Mouse (Mus musculus): Measurements from ENCODE around the gene Kbtbd12. TPM values are rescaled to one million over a fixed set of nuclear protein-coding genes. Genes with fewer than 3 reads are reported as not detected.

Gene Kbtbd12
- total and polyA plus RNA-seq, 3 experiments = not detected

DNA sequence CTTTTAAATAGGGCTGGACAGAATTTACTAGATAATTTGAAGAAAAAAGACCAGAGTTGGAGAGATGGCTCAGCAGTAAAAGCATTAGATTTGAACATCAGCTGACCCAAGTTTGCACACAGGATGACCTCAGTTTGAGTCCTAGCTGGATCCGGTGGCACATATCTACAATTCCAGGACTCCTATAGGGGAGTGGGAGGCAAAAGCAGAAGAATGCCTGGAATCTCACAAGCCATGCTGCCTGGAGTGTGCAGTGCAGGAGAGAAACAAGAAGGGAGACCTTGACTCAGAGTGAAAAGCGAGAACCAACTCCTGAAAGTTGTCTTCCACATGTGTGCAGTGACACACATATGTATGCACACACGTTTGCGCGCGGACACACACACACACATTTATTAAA, 45.4 kb downstream of the Kbtbd12 start:
- Histone ChIP-seq H3K9me3 (replicated peaks; ENCODE audit: low read length) (no peaks in the 10 kb centered on the region), H3K4me3 (replicated peaks in 1 of 3; ENCODE audit: low read depth in 2 of 3, low read length in 2 of 3, poor library complexity in 1 of 3) (no peak overlapping the region), H3K27me3 (replicated peaks) (no peaks in the 10 kb centered on the region), H3K79me2 (replicated peaks; ENCODE audit: control insufficient read depth, extremely low read depth, insufficient read depth, poor library complexity, severe bottlenecking) (no peaks in the 10 kb centered on the region), H3K4me1 (ENCODE audit: control insufficient read depth in 1 of 2, insufficient read depth in 2 of 2) (peaks cover 3 to 38% of the 10 kb centered on the region in 2 experiments; a peak in 3 of 4 replicates), H3K36me3 (replicated peaks in 1 of 2; ENCODE audit: control insufficient read depth in 1 of 2, insufficient read depth in 1 of 2, low read length in 1 of 2) (no peaks in the 10 kb centered on the region), H3K9ac (ENCODE audit: insufficient read depth, low read depth) (no peak overlapping the region), H3K27ac (ENCODE audit: insufficient read depth, low read depth) (no peak overlapping the region), H3K4me2 (ENCODE audit: insufficient read depth, low read depth, poor library complexity, severe bottlenecking) (no peak overlapping the region)
- dilution Hi-C loops (cut with MboI; ENCODE audit: extremely low pct_ligation_motif_present, extremely low pct_unique_long_range_greater_than_20kb, low sequenced_read_pairs) = no loop called here
- in situ Hi-C loops (cut with MboI; ENCODE audit: low pct_ligation_motif_present, low pct_unique_long_range_greater_than_20kb, low sequenced_read_pairs) = loop anchor here (10.0 kb wide), 1 partner anchor 122 kb away; no protein-coding TSS in a partner anchor
- no peak for DNase-seq (ENCODE audit: extremely low read depth)
- no peak for TF ChIP-seq PAX5 (IDR thresholded peaks at IDR 0.05; ENCODE audit: low read length)
- TF ChIP-seq NELFE (IDR thresholded peaks at IDR 0.05; ENCODE audit: low read depth, low read length) = no peak
- TF ChIP-seq ZC3H11A (IDR thresholded peaks at IDR 0.05; ENCODE audit: low read depth, low read length) = no peak
- no peak for TF ChIP-seq RCOR1 (conservative IDR thresholded peaks at IDR 0.05; ENCODE audit: low read depth, low read length)

DNA sequence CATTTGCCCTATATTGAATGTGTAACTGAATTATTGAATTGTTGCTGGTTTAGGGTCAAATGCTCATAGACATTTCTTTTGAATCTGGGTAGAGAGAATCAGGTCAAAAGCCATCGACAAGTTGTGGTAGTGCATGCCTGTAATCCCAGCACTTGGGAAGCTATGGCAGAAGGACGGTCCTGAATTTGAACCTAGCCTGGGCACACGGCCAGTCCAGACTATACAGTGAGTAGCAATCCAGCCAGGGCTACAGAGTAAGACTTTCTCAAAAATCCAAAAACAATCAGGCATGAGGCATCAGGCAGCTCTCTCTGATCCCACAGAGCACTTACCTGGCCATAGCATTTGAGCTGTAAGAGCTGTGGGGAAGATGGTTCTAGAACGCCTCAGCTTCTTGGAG, 47.5 kb downstream of the Kbtbd12 start:
- Histone ChIP-seq H3K9me3 (replicated peaks; ENCODE audit: low read length) (no peaks in the 10 kb centered on the region), H3K9ac (ENCODE audit: insufficient read depth, low read depth) (no peak overlapping the region), H3K27ac (ENCODE audit: insufficient read depth, low read depth) (no peak overlapping the region), H3K79me2 (replicated peaks; ENCODE audit: control insufficient read depth, extremely low read depth, insufficient read depth, poor library complexity, severe bottlenecking) (no peaks in the 10 kb centered on the region), H3K4me2 (ENCODE audit: insufficient read depth, low read depth, poor library complexity, severe bottlenecking) (no peak overlapping the region), H3K4me1 (ENCODE audit: control insufficient read depth in 1 of 2, insufficient read depth in 2 of 2) (peaks cover 3 to 38% of the 10 kb centered on the region in 2 experiments; a peak in 3 of 4 replicates), H3K36me3 (replicated peaks in 1 of 2; ENCODE audit: control insufficient read depth in 1 of 2, insufficient read depth in 1 of 2, low read length in 1 of 2) (no peaks in the 10 kb centered on the region), H3K27me3 (replicated peaks) (no peaks in the 10 kb centered on the region), H3K4me3 (replicated peaks in 1 of 3; ENCODE audit: low read depth in 2 of 3, low read length in 2 of 3, poor library complexity in 1 of 3) (no peak overlapping the region)
- in situ Hi-C loops (cut with MboI; ENCODE audit: low pct_ligation_motif_present, low pct_unique_long_range_greater_than_20kb, low sequenced_read_pairs) = loop anchor here (10.0 kb wide), 1 partner anchor 125 kb away; no protein-coding TSS in a partner anchor
- TF ChIP-seq JUND (conservative IDR thresholded peaks at IDR 0.05; ENCODE audit: low read depth, low read length) = no peak
- TF ChIP-seq HCFC1 (IDR thresholded peaks at IDR 0.05; ENCODE audit: low read depth, low read length) = no peak
- no peak for TF ChIP-seq MAX (IDR thresholded peaks at IDR 0.05; ENCODE audit: low read length)
- no peak for TF ChIP-seq CHD1 (IDR thresholded peaks at IDR 0.05; ENCODE audit: low read depth, low read length)
- TF ChIP-seq USF1 (IDR thresholded peaks at IDR 0.05; ENCODE audit: low read depth, low read length) = no peak
- no peak for TF ChIP-seq ZKSCAN1 (IDR thresholded peaks at IDR 0.05; ENCODE audit: borderline replicate concordance, low read depth, low read length)
- TF ChIP-seq POLR2A (IDR thresholded peaks at IDR 0.05; ENCODE audit: low read depth, low read length) = no peak
- TF ChIP-seq SIN3A (IDR thresholded peaks at IDR 0.05; ENCODE audit: low read length) = no peak
- no peak for TF ChIP-seq IRF4 (IDR thresholded peaks at IDR 0.05; ENCODE audit: low read depth, low read length)
- no peak for TF ChIP-seq USF2 (conservative IDR thresholded peaks at IDR 0.05; ENCODE audit: low read depth, low read length)
- no peak for TF ChIP-seq JUN (IDR thresholded peaks at IDR 0.05; ENCODE audit: insufficient read depth, low read depth, low read length)
- no peak for TF ChIP-seq RCOR1 (conservative IDR thresholded peaks at IDR 0.05; ENCODE audit: low read depth, low read length)
- no peak for TF ChIP-seq ZMIZ1 (IDR thresholded peaks at IDR 0.05; ENCODE audit: low read depth, low read length)
- no peak for TF ChIP-seq MXI1 (IDR thresholded peaks at IDR 0.05; ENCODE audit: low read depth, low read length)
- no peak for TF ChIP-seq PAX5 (IDR thresholded peaks at IDR 0.05; ENCODE audit: low read length)
- TF ChIP-seq CTCF (conservative IDR thresholded peaks at IDR 0.05 in 1 of 2, IDR thresholded peaks at IDR 0.05 in 1 of 2; ENCODE audit: low read depth in 2 of 2, low read length in 2 of 2) = no peak
- no peak for TF ChIP-seq ETS1 (conservative IDR thresholded peaks at IDR 0.05; ENCODE audit: low read depth, low read length)
- no peak for TF ChIP-seq NELFE (IDR thresholded peaks at IDR 0.05; ENCODE audit: low read depth, low read length)
- TF ChIP-seq SMC3 (IDR thresholded peaks at IDR 0.05; ENCODE audit: low read depth, low read length) = no peak
- no peak for DNase-seq (ENCODE audit: extremely low read depth)
- dilution Hi-C loops (cut with MboI; ENCODE audit: extremely low pct_ligation_motif_present, extremely low pct_unique_long_range_greater_than_20kb, low sequenced_read_pairs) = no loop called here

All from CH12.LX (cell line).